Mouse (Mus musculus): ENCODE data around the gene Ndufv3.
"Not testable (repeated sequence)": the region's sequence is repeated elsewhere in the genome, so short reads cannot be mapped to it uniquely, and the experiment has no call there.

GRCm38 (mm10) chr17:31552601-31553000 lies 32.7 kb downstream of the Ndufv3 start:
- not testable (repeated sequence) for TF ChIP-seq CTCF (conservative IDR thresholded peaks at IDR 0.05; ENCODE audit: low read length); POU5F1 (IDR thresholded peaks at IDR 0.05; ENCODE audit: borderline replicate concordance, low read length)

Measured in E14TG2a.4 (cell line).